Mouse (Mus musculus) right cerebral cortex, adult 2 months (tissue): ENCODE data around the gene Ghsr.
"Not testable (repeated sequence)": the region's sequence is repeated elsewhere in the genome, so short reads cannot be mapped to it uniquely, and the experiment has no call there.

ENCODE experiments used
- DNase-seq, 2 experiments: peaks; one replicate each; pipeline ENCODE4 v3.0.0; 2021 to 2022; ENCODE audit warnings: low spot score in 2 of 2

The Ghsr gene

DNA sequence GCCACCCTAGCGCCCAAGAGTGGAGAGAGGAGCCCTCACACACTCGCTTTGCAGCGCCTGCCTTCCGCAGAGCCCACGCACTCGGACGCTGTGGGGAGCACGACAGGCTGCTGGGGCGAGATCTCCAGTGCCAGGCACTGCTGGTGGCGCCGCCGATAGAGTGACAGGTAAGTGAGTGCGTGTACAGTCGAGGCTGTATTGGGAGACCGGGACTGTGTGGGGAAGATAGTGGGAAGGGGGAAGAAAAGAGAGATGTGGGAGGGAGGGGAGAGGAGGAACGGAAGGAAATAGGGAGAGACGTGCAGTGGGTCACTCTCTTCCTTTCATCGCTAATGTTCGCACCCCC lies at the start of gene Ghsr:
TSS of gene Ghsr (plus strand) at position 76 of the 346 bp plus-strand sequence.
- peak; percentile 5 to 8 for DNase-seq

DNA sequence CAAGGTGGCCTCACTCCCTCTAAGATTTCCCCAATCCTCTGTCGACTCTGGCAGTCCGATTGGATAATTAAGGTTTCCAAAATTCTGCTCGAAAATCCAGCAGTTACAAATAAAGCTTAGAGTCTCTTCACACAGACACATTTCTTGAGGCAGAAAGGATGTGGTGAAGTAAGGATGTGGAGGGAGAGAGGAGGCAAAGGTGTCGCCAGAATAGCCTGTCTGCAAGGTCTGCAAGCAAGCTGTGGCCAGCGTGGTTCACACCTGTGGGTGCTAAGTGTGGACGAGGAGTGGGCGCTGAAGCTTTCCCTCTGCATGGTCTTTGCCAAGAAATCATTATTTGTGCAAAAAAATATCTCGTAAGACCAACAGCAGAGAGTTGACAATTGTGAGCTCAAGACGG lies 48.6 kb upstream of the Ghsr start:
- no peak for DNase-seq

DNA sequence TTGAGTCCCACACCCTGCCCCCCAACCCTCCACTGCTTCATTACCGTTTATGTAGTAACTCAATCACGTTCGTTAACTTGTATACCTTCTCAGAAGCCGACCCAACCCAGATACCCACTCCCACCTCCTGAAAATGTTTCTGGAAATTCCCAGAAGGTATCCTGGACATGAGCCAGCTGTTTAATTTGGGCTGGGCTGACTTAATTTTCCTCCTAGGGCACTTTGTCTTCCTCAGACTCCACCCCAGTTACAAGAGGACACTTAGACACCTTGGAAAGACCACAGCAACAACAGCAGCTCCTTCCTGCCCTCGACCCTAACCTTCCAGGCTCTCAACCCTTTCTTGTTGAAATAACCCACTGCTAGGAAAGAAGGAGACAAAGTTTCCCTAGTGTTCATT lies 47.6 kb upstream of the Ghsr start:
- no peak for DNase-seq

DNA sequence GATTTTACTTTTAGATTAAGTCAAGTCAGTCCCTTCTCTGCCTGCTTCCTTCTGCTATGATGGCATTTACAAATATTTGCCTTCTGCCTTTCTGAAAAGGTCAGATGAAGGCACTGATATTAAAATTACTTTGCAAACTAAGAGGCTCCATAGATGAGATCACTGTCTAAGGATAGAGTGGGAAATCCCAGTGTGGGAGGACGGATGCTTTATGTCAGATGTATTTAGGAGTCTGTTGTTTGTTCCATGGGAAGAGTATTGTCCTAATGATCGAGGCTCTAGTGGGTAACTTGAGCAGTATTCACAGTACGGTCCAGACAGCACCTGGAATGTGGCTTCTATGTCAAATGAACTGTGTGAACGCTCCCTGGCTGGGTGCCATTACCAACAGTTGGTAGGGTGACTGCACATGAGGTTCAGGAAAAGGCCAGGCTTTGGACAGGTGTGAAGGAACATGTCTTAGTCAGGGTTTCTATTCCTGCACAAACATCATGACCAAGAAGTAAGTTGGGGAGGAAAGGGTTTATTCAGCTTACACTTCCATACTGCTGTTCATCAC lies 44.4 kb upstream of the Ghsr start:
- no peak for DNase-seq

DNA sequence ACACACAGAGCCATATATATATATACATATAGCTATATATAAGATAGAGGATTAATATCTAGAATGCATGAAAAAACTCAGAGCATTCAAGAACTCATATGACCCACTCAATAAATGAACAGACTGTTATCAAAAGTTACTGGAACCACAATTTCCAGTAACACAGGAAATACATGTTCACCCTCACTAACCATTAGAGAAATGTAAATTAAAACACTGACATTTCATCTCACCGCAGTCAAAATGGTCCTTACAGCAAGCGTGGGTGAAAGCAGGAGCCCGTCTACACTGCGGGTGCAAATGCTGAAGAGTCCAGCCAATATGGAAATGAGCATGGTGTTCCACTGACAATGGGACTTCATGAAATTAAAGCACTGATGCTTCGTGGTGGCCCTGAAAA lies 40.4 kb upstream of the Ghsr start:
- no peak for DNase-seq

DNA sequence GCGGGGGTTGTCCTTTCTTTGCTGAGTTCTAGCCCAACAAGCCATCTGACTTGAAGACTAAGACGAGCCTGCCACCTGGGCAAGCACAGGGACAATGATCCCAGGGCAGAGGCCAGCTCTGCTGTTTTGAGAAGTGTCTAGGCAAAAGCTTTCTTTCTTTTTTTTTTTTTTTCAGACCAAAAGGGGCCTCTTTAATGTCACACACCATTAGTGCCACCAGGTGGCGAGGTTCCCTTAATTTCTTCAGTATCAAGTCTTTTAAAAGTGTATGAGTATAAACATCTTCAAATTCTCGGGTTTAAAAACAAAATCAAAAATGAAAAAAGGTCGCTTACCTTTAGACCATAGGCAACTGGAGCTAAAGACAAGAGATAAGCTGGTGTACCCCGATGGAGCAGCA lies 32.7 kb upstream of the Ghsr start:
- DNase-seq, result peak; percentile 51 to 62

DNA sequence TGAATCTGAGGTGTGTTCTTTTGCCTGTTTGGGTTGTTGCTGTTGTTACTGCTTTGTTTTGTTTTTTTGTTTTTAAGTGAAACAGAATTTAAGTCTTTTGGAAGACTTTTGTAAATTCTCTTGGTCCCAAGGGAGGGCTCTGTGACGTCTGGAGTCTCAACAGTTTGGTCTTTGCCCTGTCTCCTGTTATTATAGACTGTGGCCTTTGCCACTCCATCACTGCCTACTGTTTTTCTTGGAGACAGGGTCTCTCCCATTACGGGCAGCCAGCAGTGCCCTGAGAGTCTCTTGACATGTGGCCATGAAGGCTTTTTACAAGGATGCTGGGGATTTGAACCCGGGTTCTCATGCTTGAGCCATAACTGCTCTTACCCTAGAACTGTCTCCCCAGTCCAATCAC lies 32.3 kb upstream of the Ghsr start:
- DNase-seq, result no peak

DNA sequence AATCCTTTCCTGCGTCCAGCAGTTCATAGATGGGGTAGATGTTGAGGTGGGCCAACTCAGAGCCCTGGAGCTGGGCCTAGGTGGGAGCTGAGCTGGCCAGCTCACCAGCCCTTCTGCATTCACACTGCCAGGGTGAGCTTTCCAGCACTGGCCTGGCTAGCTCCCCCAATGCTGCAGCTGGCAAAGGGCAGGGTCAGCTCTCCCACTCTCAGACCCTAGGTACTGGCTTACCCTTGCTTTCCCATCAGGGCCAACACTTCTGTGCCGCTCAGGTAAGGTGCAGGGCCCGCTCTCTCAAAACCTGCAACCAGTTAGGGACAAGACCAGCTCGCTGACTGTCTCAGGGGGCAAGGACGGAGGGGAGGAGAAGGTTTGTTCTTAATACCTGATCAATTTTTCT lies 30.4 kb upstream of the Ghsr start:
- DNase-seq, result no peak

DNA sequence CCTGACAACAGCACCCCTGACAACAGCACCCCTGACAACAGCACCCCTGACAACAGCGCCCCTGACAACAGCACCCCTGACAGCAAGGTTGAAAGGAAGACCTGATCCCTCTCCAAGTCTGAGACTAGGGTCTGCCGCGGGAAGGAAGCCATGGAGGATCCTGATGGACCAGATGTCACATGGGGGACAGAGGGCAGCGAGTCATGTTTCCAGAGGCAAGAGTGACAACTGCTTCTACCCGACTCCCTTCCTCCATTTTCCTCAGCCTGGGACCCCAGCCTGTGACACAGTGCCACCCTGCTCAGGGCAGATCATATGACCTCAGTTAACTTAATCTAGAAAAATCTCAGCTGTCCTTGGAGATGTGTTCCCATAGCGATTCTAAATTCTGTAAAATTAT lies 28.7 kb upstream of the Ghsr start:
- no peak for DNase-seq

DNA sequence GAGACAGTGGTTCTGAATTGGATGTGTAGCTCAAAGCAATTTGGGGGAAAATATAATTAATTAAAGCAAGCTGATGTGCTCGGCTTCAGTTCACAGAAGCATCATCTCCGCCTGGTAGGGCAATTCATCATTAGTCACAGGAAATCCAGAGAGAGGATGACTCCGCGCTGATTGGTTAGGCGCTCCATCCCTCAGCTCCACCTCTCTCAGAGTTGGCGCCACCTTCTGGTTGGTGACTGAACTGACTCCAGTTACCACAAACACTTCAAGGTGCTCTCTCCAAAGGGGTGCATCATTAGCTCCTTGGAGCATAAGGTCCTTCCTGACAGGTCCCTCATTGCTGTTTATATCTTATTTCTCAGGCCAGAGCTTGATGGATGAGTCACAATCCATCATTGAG lies 25.6 kb upstream of the Ghsr start:
- no peak for DNase-seq

DNA sequence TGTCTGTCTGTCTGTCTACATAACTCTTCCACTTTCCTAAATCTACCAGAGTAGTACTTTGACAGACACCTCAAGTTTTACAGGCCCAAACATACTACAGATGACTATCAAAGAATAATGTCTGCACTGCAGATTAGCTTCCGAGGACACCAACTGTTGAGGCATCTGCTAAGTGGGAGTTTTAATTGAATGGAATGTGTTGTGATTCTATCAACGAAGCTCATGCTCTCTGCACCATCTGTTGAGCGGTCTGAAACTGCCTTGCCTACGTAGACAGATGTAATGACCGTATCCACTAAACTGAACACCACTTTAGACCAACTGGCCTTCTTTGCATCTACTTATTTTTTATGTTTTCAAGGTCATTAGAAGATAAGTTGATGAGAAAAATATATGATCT lies 22.7 kb upstream of the Ghsr start:
- peak; percentile 53 to 59 for DNase-seq

DNA sequence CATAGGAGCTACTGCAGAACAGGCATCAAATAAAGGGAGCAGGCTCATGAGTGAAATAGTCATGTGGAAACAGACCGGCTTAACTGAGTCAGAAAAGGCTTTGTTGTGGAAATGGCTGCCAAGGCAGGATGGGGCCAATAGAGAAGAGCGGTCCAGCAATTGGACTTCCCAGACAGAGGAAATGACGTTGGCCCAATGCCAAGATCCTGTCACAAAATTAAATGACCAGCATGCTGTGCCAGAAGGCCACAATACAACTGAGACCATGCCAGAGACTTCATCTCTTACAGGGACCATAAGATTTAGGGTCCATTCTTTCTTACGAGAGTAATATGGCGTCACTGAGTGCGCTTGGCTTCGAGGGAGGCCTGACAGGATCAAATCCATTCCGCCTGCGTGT lies 20.0 kb upstream of the Ghsr start:
- DNase-seq, result no peak

DNA sequence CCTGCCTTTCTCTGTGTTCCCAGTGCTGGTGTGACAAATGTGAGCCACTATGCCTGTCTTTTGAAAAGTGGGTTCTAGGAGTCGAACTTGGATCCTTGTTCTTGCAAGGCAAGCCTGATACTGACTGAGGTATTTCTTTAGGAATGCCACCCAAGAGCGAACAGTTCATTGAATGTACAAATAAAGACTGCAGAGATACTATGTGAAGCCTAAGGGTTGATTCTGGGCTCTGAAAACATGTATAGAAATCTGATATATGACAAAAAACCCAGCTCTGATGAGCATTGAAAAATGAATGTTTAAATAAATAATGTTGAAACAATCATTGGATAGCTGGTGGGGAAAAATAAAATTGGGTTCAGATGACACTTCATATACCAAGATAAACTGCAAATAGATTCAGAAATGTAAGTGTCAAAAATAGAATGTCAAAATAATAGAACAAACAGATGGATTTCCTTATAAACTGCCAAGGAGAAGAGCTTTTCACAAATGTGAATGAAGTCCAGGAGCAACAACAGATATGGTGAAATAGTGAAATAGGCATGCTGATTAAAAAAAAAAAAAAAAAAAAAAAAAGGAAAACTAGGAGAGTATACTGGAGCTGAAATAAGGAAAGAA lies 11.9 kb upstream of the Ghsr start:
- DNase-seq, result no peak

DNA sequence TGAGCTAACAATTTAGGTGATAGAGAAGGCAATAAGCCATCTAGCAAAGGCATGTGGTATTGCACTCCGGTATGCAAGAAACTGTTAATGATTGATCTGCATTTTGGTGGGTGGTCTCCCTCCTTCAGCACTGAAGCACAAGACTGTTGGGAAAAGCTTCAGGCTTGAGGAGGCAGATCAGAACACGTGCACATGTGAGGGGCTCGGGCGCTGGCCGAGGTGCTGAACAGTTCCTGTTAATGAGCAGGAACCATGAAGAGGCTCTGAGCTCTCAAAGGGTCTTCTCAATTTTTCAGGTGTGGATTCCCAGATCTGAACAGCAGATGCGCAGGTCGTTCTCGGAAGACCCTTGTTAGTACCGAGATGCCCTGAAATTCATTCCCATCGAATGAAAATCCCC lies 1.0 kb upstream of the Ghsr start:
- no peak for DNase-seq

DNA sequence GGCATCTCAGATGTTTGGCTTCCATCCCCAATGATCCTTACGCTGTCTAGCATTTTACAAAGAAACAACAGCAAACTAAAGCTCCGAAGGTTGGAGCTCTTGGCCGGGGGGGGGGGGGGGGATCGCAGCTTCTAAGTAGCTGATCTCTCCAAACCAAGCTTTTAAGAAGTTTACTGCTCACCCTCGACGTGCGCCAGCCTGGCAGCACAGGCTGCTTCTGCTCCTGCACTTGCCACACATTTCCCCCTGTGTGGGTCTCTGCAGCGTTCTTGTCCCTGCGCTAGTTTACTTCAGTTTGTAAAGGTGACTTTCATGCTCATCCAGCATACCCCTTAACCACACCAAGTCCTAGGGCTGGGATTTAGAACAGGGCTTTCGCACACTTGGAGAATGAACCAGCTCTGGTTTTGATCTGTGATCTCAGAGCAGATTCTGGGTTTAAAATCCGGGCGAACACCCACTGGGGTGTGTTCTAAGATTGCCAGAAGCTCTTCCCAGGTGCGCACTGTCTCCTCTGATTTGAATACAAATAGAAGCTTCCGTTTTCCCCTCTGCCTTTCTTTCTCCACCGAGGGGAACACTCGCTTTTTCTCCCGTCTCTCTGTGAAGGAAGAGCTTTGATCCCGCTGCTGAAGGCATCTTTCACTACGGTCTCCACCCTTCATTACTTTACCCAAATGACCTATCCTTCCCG lies 422 bp upstream of the Ghsr start:
- no peak for DNase-seq

DNA sequence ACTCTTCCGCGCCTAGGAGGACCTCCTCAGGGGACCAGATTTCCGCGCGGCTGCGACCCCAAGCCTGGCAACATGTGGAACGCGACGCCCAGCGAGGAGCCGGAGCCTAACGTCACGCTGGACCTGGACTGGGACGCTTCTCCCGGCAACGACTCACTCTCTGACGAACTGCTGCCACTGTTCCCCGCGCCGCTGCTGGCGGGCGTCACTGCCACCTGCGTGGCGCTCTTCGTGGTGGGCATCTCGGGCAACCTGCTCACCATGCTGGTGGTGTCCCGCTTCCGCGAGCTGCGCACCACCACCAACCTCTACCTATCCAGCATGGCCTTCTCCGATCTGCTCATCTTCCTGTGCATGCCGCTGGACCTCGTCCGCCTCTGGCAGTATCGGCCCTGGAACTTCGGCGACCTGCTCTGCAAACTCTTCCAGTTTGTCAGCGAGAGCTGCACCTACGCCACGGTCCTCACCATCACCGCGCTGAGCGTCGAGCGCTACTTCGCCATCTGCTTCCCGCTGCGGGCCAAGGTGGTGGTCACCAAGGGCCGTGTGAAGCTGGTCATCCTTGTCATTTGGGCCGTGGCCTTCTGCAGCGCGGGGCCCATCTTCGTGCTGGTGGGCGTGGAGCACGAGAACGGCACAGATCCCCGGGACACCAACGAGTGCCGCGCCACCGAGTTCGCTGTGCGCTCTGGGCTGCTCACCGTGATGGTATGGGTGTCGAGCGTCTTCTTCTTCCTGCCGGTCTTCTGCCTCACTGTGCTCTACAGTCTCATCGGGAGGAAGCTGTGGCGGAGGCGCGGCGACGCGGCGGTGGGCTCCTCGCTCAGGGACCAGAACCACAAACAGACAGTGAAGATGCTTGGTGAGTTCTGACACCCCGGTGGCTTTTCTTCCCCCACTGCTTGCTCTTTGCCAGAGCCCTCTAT lies 837 bp downstream of the Ghsr start:
- peak; percentile 15 to 17 for DNase-seq

DNA sequence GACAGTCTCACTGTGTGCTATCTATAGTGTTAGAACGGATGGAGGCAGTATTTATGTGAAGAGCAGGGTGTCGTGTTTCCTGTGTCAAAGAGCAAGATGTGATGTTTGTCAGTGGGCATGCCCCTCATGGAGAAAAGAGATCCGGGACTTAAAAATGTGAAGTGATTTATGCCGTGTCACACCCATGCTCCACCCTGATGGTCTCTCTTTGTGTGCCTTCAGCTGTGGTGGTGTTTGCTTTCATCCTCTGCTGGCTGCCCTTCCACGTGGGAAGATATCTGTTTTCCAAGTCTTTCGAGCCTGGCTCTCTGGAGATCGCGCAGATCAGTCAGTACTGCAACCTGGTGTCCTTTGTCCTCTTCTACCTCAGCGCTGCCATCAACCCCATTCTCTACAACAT lies 3.2 kb downstream of the Ghsr start:
- no peak for DNase-seq

DNA sequence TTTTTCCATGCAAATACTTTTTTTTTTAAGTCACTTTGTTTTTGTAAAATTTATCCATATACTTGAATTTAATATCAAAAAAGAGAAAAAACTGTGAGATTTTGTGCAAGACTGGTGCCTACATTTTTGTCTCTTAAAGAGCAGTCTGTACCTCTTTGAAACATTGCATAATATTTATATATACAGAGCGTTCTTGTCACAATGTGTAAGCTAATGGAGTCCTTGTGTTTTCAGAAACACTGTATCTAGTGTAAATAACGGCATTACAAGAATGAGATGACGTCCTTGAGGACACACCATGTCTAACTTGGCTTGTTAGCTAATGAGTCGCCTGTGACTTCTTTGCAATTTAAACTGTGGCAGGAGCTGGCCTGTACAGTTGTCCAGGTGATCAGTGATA lies 6.8 kb downstream of the Ghsr start:
- DNase-seq, result no peak

DNA sequence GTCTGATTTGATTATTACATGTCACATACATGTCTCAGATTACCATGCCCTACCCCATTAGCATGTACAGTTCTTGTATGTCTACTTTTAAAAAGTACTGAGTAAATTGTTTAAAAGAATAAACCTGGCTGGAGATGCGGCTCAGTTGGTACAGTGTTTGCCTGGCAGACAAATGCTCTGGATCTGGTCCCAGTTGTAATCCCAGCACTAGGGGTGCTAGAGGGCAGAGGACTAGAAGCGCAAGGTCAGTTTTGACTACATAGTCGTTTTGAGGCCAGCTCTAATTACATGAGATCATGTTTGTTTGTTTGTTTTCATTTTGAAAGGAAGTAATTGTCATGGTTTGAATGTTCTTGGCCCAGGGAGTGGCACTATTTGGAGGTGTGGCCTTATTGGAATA lies 13.7 kb downstream of the Ghsr start:
- DNase-seq, result no peak

DNA sequence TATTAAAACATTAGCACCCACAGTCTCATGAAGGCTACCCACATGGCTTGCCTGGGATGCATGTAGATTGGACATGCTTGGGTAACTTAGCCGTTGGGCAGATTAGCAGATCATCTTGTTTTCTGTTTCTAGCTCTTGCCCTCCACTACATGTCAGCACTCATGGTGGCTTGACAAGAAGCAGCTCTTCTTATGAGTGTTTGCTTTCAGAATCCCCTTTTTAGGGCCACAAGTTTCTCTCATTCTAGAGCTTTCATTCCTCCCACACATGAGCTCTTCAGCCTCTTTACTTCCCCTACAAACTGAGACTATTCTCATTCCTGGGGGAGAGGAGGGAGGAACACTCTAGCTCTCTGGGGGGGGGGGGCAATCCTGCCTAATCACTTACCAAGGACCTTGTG lies 18.8 kb downstream of the Ghsr start:
- no peak for DNase-seq

DNA sequence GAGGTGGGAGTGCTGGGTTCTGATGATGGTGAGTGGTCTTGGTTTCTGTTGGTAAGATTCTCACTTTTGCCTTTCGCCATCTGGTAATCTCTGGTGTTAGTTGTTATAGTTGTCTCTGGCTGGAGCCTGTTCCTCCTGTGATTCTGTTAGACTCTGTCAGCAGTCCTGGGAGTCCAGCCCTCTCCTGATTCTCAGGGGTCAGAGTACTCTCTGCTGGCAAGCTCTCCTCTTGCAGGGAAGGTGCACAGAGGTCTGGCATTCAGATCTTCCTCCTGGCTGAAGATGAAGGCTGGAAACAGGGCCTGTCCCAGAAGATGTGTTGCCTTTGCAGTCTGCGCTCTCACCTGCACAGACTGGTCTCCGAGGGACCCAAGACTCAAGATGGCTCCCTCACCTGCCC lies 29.8 kb downstream of the Ghsr start:
- not testable (repeated sequence) for DNase-seq

DNA sequence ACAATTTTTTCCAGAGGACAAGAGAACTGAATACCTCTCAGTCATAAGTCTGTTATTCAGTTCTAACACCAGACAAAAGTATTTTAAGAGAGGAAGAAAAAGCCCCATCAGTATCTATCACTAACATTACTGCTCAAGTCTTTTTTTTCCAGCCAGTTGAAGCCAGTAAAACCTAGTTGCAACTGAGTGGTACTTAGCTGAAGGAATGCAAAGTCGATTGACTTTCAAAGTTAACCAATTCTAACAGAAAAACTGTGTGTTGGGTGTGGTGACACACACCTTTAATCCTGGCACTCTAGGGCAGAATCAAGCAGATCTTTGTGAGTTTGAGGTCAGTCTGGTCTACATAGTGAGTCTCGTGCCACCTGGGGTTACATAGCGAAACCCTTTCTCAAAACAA lies 35.3 kb downstream of the Ghsr start:
- DNase-seq, result no peak

DNA sequence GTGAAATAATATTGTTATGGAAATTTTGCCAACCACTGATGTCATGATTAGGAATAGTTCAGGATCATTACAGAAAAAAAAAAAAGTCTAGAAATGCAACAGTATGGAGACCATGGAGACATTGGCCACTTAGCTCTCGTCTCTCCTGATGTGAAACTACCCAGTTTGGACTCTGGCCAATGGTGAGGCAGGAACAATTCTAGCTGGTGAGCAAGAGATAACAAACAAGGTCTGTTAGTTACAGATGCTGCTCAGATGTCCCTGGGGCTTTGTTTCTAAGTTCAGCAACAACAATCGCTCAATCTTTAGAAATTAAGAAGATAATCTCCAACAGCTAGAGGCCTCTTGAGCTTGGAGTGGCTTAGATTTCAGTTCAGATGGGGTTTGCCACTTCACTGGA lies 37.4 kb downstream of the Ghsr start:
- DNase-seq, result no peak
